8 mouse cellular contexts compared by ENCODE assay signal in the genomic region with DNA sequence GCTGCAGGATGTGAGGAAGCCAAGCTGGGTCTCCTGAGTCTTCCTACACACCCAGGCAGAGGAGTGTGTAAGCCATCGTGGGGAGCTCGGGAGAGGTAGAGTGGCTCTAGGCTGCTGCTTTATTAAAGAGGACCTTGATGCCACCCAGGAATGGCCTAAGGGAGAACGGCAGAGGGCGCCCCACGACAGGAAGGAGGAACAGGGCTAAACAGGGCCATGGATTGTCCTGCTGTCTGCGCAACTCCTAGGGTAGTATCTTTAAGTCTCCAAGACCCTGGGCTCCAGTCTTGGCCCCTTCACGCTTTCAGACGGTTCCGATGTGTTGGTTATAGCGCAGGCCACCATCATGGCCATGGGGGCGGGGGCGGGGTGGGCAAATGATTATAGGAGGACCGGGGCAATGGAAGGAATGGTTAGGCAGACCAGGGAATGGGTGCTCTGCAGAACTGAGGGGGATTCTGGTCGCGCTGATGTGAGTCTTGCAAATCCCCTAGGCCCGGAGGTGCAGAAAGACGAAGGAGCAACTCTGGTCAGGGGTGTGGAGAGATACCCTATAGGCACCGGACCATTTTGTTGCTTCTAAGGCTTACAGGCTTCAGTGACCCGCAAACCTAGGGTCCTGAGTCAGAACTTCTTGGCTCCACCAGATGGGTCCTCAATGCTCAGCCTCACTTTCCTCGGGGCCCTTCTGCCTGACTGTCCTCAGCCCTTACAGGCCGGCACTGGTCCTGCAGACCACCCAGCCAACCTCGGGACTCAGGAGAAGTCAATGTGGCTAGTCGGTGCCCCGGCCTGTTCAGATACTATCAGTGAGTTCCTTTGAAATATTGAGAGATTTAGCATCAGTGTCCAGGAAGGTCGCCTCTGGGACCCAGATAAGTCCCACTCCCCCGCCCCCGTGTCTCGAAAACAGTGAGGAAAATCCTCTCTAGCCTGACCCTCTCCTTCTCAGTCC. TPM values are rescaled to one million over a fixed set of nuclear protein-coding genes. Genes with fewer than 3 reads are reported as not detected.
DNase-seq lines count a peak whose midpoint lies in the region; ATAC-seq lines count a peak whose summit lies in the region.

No protein-coding gene starts in this region.

- H3K27ac ChIP-seq in forebrain, embryonic 16.5 days (ENCODE audit: low read length) = peak overlapping the region; percentile 98
- no peak overlapping the region for H3K27ac ChIP-seq in intestine, embryonic 15.5 days
- H3K27ac ChIP-seq in stomach, embryonic 14.5 days (ENCODE audit: low read length) = no peak overlapping the region

- peak overlapping the region; percentile 91 for H3K4me3 ChIP-seq in forebrain, embryonic 16.5 days (replicated peaks; ENCODE audit: low read length)
- peak overlapping the region; percentile 63 for H3K4me3 ChIP-seq in intestine, embryonic 15.5 days (replicated peaks)
- peak overlapping the region; percentile 92 for H3K4me3 ChIP-seq in megakaryocyte, embryonic 14.5 days (replicated peaks)
- H3K4me3 ChIP-seq in stomach, embryonic 14.5 days (ENCODE audit: low read depth, low read length) = peak overlapping the region; percentile 57

- H3K9ac ChIP-seq in forebrain, embryonic 16.5 days (replicated peaks; ENCODE audit: low read depth, low read length) = peak overlapping the region; percentile 94
- H3K9ac ChIP-seq in intestine, embryonic 15.5 days = no peak overlapping the region
- no peak overlapping the region; the same call in 1 of the 2 replicates for H3K9ac ChIP-seq in stomach, embryonic 14.5 days (replicated peaks; ENCODE audit: low read depth, low read length)

- 34% methylated on average over 28 of the region's 28 CpGs for WGBS in forebrain, embryonic 16.5 days
- 38% methylated on average over 28 of the region's 28 CpGs for whole genome bisulfite sequencing in intestine, embryonic 15.5 days
- 33% methylated on average over 28 of the region's 28 CpGs for WGBS in stomach, embryonic 14.5 days

- intact Hi-C loops in left cerebral cortex, postnatal 4 days (cut with DNase I) = loop anchor here (10.0 kb wide), 1 partner anchor 170 kb away; the partner anchor contains the start of genes Haus3 and Poln

- H3K27me3 ChIP-seq in forebrain, embryonic 16.5 days (replicated peaks; ENCODE audit: control insufficient read depth, insufficient read depth, low read length) = no peaks in the 10 kb centered on the region
- peaks cover 59% of the 10 kb centered on the region for H3K27me3 ChIP-seq in intestine, embryonic 15.5 days (replicated peaks)
- peaks cover 61% of the 10 kb centered on the region for H3K27me3 ChIP-seq in megakaryocyte, embryonic 14.5 days (replicated peaks)
- H3K27me3 ChIP-seq in stomach, embryonic 14.5 days (ENCODE audit: control insufficient read depth, insufficient read depth, low read length) = peaks cover 41% of the 10 kb centered on the region

- no peaks in the 10 kb centered on the region for H3K36me3 ChIP-seq in forebrain, embryonic 16.5 days (ENCODE audit: control insufficient read depth, insufficient read depth)
- H3K36me3 ChIP-seq in intestine, embryonic 15.5 days = no peaks in the 10 kb centered on the region
- H3K36me3 ChIP-seq in megakaryocyte, embryonic 14.5 days (replicated peaks; ENCODE audit: low read length) = no peaks in the 10 kb centered on the region
- H3K36me3 ChIP-seq in stomach, embryonic 14.5 days (ENCODE audit: control insufficient read depth, insufficient read depth, low read length) = no peaks in the 10 kb centered on the region

- no peak for ATAC-seq in forebrain, embryonic 16.5 days
- no peak for ATAC-seq in intestine, embryonic 15.5 days
- ATAC-seq in stomach, embryonic 14.5 days (ENCODE audit: insufficient number of reproducible peaks, insufficient read depth, low FRiP score, low read depth) = no peak

- H3K9me3 ChIP-seq in forebrain, embryonic 16.5 days (ENCODE audit: control insufficient read depth, low read length) = no peaks in the 10 kb centered on the region
- no peaks in the 10 kb centered on the region for H3K9me3 ChIP-seq in intestine, embryonic 15.5 days
- H3K9me3 ChIP-seq in megakaryocyte, embryonic 14.5 days = peaks cover 23% of the 10 kb centered on the region
- no peaks in the 10 kb centered on the region for H3K9me3 ChIP-seq in stomach, embryonic 14.5 days (ENCODE audit: control insufficient read depth, low read depth, low read length)

- H3K4me2 ChIP-seq in forebrain, embryonic 16.5 days (ENCODE audit: low read length) = peak overlapping the region; percentile 65
- H3K4me2 ChIP-seq in intestine, embryonic 15.5 days (replicated peaks) = peak overlapping the region; percentile 100
- peak overlapping the region; percentile 97; the same call in 1 of the 2 replicates for H3K4me2 ChIP-seq in stomach, embryonic 14.5 days (replicated peaks; ENCODE audit: low read depth, low read length)

- peaks cover 32% of the 10 kb centered on the region for H3K4me1 ChIP-seq in forebrain, embryonic 16.5 days (replicated peaks; ENCODE audit: control insufficient read depth, insufficient read depth, low read length)
- H3K4me1 ChIP-seq in intestine, embryonic 15.5 days (replicated peaks) = peaks cover 21% of the 10 kb centered on the region
- H3K4me1 ChIP-seq in megakaryocyte, embryonic 14.5 days = peaks cover 26% of the 10 kb centered on the region
- H3K4me1 ChIP-seq in stomach, embryonic 14.5 days (ENCODE audit: control insufficient read depth, insufficient read depth, low read length) = peaks cover 6% of the 10 kb centered on the region; the same call in 1 of the 2 replicates

- DNase-seq in adrenal gland, postnatal 10 days = peak; percentile 86
- DNase-seq in cerebellum, adult 11 months = peak; percentile 67
- peak; percentile 78 for DNase-seq in left cerebral cortex, postnatal 4 days
- DNase-seq in MN1 (ENCODE audit: low spot score) = no peak

RNA-seq across cellular contexts. Expression of gene Nat8l, which starts 0.8 kb away (rescaled TPM):
- total RNA-seq in adrenal gland, postnatal 10 days (2021) = 10 to 100 TPM; 19.6 to 30.1 TPM
- polyA plus RNA-seq in forebrain, embryonic 16.5 days (2015; fragmentation: Nextera tagmentation; extraction: Ambion mirVana) = 3.8 and 4.7 TPM in 2 replicates
- polyA plus RNA-seq in intestine, embryonic 15.5 days (2015; fragmentation: Nextera tagmentation; extraction: Ambion mirVana) = 0.29 and 0.34 TPM in 2 replicates
- 10 to 100 TPM; 40.4 to 41.3 TPM for total RNA-seq in left cerebral cortex, postnatal 4 days (2021)
- polyA plus RNA-seq in megakaryocyte, embryonic 14.5 days (2012; ENCODE audit: insufficient read depth, low replicate concordance) = 0.57 and 1.3 TPM in 2 replicates
- 0.24 and 0.29 TPM in 2 replicates for polyA plus RNA-seq in stomach, embryonic 14.5 days (2014; fragmentation: Nextera tagmentation; extraction: Ambion mirVana)

RNA-seq across cellular contexts. Expression of gene Gm1673, which starts 11.7 kb away (rescaled TPM):
- total RNA-seq in adrenal gland, postnatal 10 days (2021) = 10 to 100 TPM; 18.2 to 23.6 TPM
- 435 and 524 TPM in 2 replicates for polyA plus RNA-seq in forebrain, embryonic 16.5 days (2015; fragmentation: Nextera tagmentation; extraction: Ambion mirVana)
- 54.7 and 61.2 TPM in 2 replicates for polyA plus RNA-seq in intestine, embryonic 15.5 days (2015; fragmentation: Nextera tagmentation; extraction: Ambion mirVana)
- total RNA-seq in left cerebral cortex, postnatal 4 days (2021) = 100 to 1,000 TPM; 238 to 239 TPM
- 15.8 and 92.9 TPM in 2 replicates for polyA plus RNA-seq in megakaryocyte, embryonic 14.5 days (2012; ENCODE audit: insufficient read depth, low replicate concordance)
- polyA plus RNA-seq in stomach, embryonic 14.5 days (2014; fragmentation: Nextera tagmentation; extraction: Ambion mirVana) = 71.7 and 89.8 TPM in 2 replicates

RNA-seq across cellular contexts. Expression of gene Nelfa, which starts 58.7 kb away (rescaled TPM):
- 10 to 100 TPM; 18.2 to 22.7 TPM for total RNA-seq in adrenal gland, postnatal 10 days (2021)
- 45.3 and 47.5 TPM in 2 replicates for polyA plus RNA-seq in forebrain, embryonic 16.5 days (2015; fragmentation: Nextera tagmentation; extraction: Ambion mirVana)
- 49.3 and 51.3 TPM in 2 replicates for polyA plus RNA-seq in intestine, embryonic 15.5 days (2015; fragmentation: Nextera tagmentation; extraction: Ambion mirVana)
- total RNA-seq in left cerebral cortex, postnatal 4 days (2021) = 10 to 100 TPM; 23.3 to 24.3 TPM
- polyA plus RNA-seq in megakaryocyte, embryonic 14.5 days (2012; ENCODE audit: insufficient read depth, low replicate concordance) = 21.9 and 31.2 TPM in 2 replicates
- 46.7 and 51.6 TPM in 2 replicates for polyA plus RNA-seq in stomach, embryonic 14.5 days (2014; fragmentation: Nextera tagmentation; extraction: Ambion mirVana)
